ENCODE assay signal across 23 mouse cellular contexts in genomic region chr3:23374341-23374740, GRCm38 (mm10).
DNase-seq lines count a peak whose midpoint lies in the region; ATAC-seq and TF ChIP-seq lines count a peak whose summit lies in the region.
"Had no signal": no experiment of that assay in that cellular context is flagged by ENCODE, and none has a peak within 500 bp of the region (broad histone marks: within the 10 kb centered on the region; RNA-seq: fewer than 3 reads in every experiment).

No protein-coding gene starts in this region.

- H3K27me3 ChIP-seq in hindbrain, postnatal 0 days (ENCODE audit: insufficient read depth, low read length) = no peaks in the 10 kb centered on the region
- no peaks in the 10 kb centered on the region for H3K27me3 ChIP-seq in hindbrain, embryonic 12.5 days
- H3K27me3 ChIP-seq in forebrain, postnatal 0 days (ENCODE audit: insufficient read depth, low read length) = no peaks in the 10 kb centered on the region
- no peaks in the 10 kb centered on the region for H3K27me3 ChIP-seq in heart, embryonic 11.5 days (ENCODE audit: control insufficient read depth, insufficient read depth, low read length)
- H3K27me3 ChIP-seq: CH12.LX; embryonic facial prominence, embryonic 15.5 days; heart, embryonic 12.5 days; hindbrain, embryonic 15.5 days; Patski had no signal

- no peak overlapping the region for H3K9ac ChIP-seq in hindbrain, postnatal 0 days (replicated peaks; ENCODE audit: low read length)
- no peak overlapping the region for H3K9ac ChIP-seq in hindbrain, embryonic 12.5 days
- no peak overlapping the region for H3K9ac ChIP-seq in forebrain, postnatal 0 days
- H3K9ac ChIP-seq in heart, embryonic 11.5 days (ENCODE audit: low read depth, low read length) = no peak overlapping the region
- H3K9ac ChIP-seq: embryonic facial prominence, embryonic 15.5 days; heart, embryonic 12.5 days; hindbrain, embryonic 15.5 days had no signal

- 51% methylated on average over 5 of the region's 5 CpGs for WGBS in hindbrain, postnatal 0 days
- WGBS in hindbrain, embryonic 12.5 days = 71% methylated on average over 5 of the region's 5 CpGs
- 65% methylated on average over 5 of the region's 5 CpGs for WGBS in forebrain, postnatal 0 days
- WGBS in heart, embryonic 11.5 days (ENCODE audit: insufficient replicate concordance) = 73% methylated on average over 5 of the region's 5 CpGs

- H3K4me1 ChIP-seq in hindbrain, postnatal 0 days (ENCODE audit: insufficient read depth, low read length) = no peaks in the 10 kb centered on the region
- no peaks in the 10 kb centered on the region for H3K4me1 ChIP-seq in hindbrain, embryonic 12.5 days
- no peaks in the 10 kb centered on the region for H3K4me1 ChIP-seq in forebrain, postnatal 0 days (ENCODE audit: insufficient read depth)
- H3K4me1 ChIP-seq in heart, embryonic 11.5 days (ENCODE audit: control insufficient read depth, insufficient read depth, low read length) = no peaks in the 10 kb centered on the region
- H3K4me1 ChIP-seq: embryonic facial prominence, embryonic 15.5 days; forebrain, embryonic 10.5 days; heart, embryonic 12.5 days; hindbrain, embryonic 10.5 days; hindbrain, embryonic 15.5 days had no signal

- no peaks in the 10 kb centered on the region for H3K36me3 ChIP-seq in hindbrain, postnatal 0 days (ENCODE audit: insufficient read depth, low read length)
- H3K36me3 ChIP-seq in hindbrain, embryonic 12.5 days = no peaks in the 10 kb centered on the region
- H3K36me3 ChIP-seq in forebrain, postnatal 0 days (ENCODE audit: insufficient read depth) = no peaks in the 10 kb centered on the region
- H3K36me3 ChIP-seq in heart, embryonic 11.5 days (ENCODE audit: control insufficient read depth, insufficient read depth, low read length) = no peaks in the 10 kb centered on the region
- H3K36me3 ChIP-seq: embryonic facial prominence, embryonic 15.5 days; forebrain, embryonic 10.5 days; heart, embryonic 12.5 days; hindbrain, embryonic 10.5 days; hindbrain, embryonic 15.5 days had no signal

- no peak for TF ChIP-seq CTCF in hindbrain, postnatal 0 days (IDR thresholded peaks at IDR 0.05; ENCODE audit: low read depth)
- no peak for TF ChIP-seq CTCF in forebrain, postnatal 0 days (IDR thresholded peaks at IDR 0.05; ENCODE audit: low read depth)

- H3K4me3 ChIP-seq in hindbrain, postnatal 0 days (ENCODE audit: low read length) = no peak overlapping the region
- no peak overlapping the region for H3K4me3 ChIP-seq in hindbrain, embryonic 12.5 days
- no peak overlapping the region for H3K4me3 ChIP-seq in forebrain, postnatal 0 days (ENCODE audit: low read depth, low read length)
- H3K4me3 ChIP-seq in heart, embryonic 11.5 days (ENCODE audit: low read depth, low read length) = no peak overlapping the region
- H3K4me3 ChIP-seq: embryonic facial prominence, embryonic 15.5 days; erythroblast, embryonic 14.5 days; forebrain, embryonic 10.5 days; heart, adult 2 months; heart, embryonic 12.5 days; hindbrain, embryonic 10.5 days; hindbrain, embryonic 15.5 days had no signal

- ATAC-seq in hindbrain, postnatal 0 days = no peak
- ATAC-seq in hindbrain, embryonic 12.5 days (ENCODE audit: low FRiP score) = no peak
- ATAC-seq in granulocyte monocyte progenitor cell, adult 5-6 weeks (replicated peaks; ENCODE audit: poor library complexity, severe bottlenecking) = no peak
- ATAC-seq in forebrain, postnatal 0 days = no peak
- no peak for ATAC-seq in heart, embryonic 11.5 days (replicated peaks; ENCODE audit: insufficient number of reproducible peaks, low FRiP score, low TSS enrichment)
- ATAC-seq: forebrain, embryonic 14.5 days; inflammation-experienced regulatory T-cells, adult 6 months; intestine, postnatal 0 days; Patski had no signal

- no peaks in the 10 kb centered on the region for H3K9me3 ChIP-seq in hindbrain, postnatal 0 days (ENCODE audit: low read length)
- no peaks in the 10 kb centered on the region for H3K9me3 ChIP-seq in hindbrain, embryonic 12.5 days (replicated peaks)
- no peaks in the 10 kb centered on the region for H3K9me3 ChIP-seq in forebrain, postnatal 0 days (ENCODE audit: low read length)
- H3K9me3 ChIP-seq in heart, embryonic 11.5 days (replicated peaks; ENCODE audit: control insufficient read depth, low read length) = no peaks in the 10 kb centered on the region
- H3K9me3 ChIP-seq: embryonic facial prominence, embryonic 15.5 days; forebrain, embryonic 10.5 days; hindbrain, embryonic 10.5 days; hindbrain, embryonic 15.5 days had no signal

- no peak overlapping the region for H3K27ac ChIP-seq in hindbrain, postnatal 0 days
- H3K27ac ChIP-seq in hindbrain, embryonic 12.5 days = no peak overlapping the region
- no peak overlapping the region for H3K27ac ChIP-seq in forebrain, postnatal 0 days (ENCODE audit: low read depth, low read length)
- H3K27ac ChIP-seq in heart, embryonic 11.5 days (ENCODE audit: low read depth, low read length) = no peak overlapping the region
- H3K27ac ChIP-seq: embryonic facial prominence, embryonic 15.5 days; forebrain, embryonic 10.5 days; heart, adult 2 months; hindbrain, embryonic 10.5 days; hindbrain, embryonic 15.5 days had no signal

- peak; percentile 3 for DNase-seq in hindbrain, postnatal 0 days (ENCODE audit: low spot score)
- peak; percentile 14 for DNase-seq in cerebellum, adult 11-12 months
- peak; percentile 22 to 40 for DNase-seq in cerebellum, postnatal 10 days
- no peak for DNase-seq in forebrain, postnatal 0 days
- DNase-seq: adrenal gland, adult 2 months; adrenal gland, postnatal 25 days; embryo, embryonic 11 days; heart, adult 2 months; kidney, adult 8-10 months had no signal

- H3K4me2 ChIP-seq in hindbrain, postnatal 0 days (ENCODE audit: low read depth, low read length) = no peak overlapping the region
- no peak overlapping the region for H3K4me2 ChIP-seq in hindbrain, embryonic 12.5 days (replicated peaks)
- no peak overlapping the region for H3K4me2 ChIP-seq in forebrain, postnatal 0 days (ENCODE audit: low read depth)
- no peak overlapping the region for H3K4me2 ChIP-seq in heart, embryonic 11.5 days
- H3K4me2 ChIP-seq: embryonic facial prominence, embryonic 15.5 days; heart, embryonic 12.5 days; hindbrain, embryonic 15.5 days had no signal
